Mouse (Mus musculus) limb, embryonic 13.5 days (tissue): ENCODE measurements at regions not wholly inside any gene's neighbourhood (a gene's known extent, or its start where the extent isn't known, plus 50 kb on each side); places are given as distances from the start of the nearest gene placed in this dataset.
A peak's percentile ranks its signal among the peaks of the same experiment; 100 is the strongest.

Source experiments
- ATAC-seq: fragments of 200-750 bp; cut with Nextera tagmentation; 2 replicates; pipeline ENCODE4 v1.8.0; 2017; ENCODE audit warnings: low read depth, moderate number of reproducible peaks, moderate TSS enrichment; ENCODE audit not compliant: low FRiP score
- H3K27ac ChIP-seq: fragments of 300-500 bp; sonication (generic); 2 replicates; pipeline ENCODE4 v1.5.1; 2015; ENCODE audit warnings: inconsistent platforms, mild to moderate bottlenecking, moderate library complexity
- H3K27me3 ChIP-seq: fragments of 300-500 bp; sonication (generic); 2 replicates; pipeline ENCODE4 v1.6.1; 2015; ENCODE audit warnings: mild to moderate bottlenecking, inconsistent platforms
- H3K36me3 ChIP-seq: fragments of 300-500 bp; sonication (generic); 2 replicates; pipeline ENCODE4 v1.6.1; 2015; ENCODE audit warnings: inconsistent platforms, mild to moderate bottlenecking, moderate library complexity
- H3K4me1 ChIP-seq: fragments of 300-500 bp; sonication (generic); 2 replicates; pipeline ENCODE4 v1.6.1; 2015; ENCODE audit warnings: inconsistent platforms
- H3K4me2 ChIP-seq: fragments of 300-500 bp; sonication (generic); replicated peaks from 2 replicates; pipeline ENCODE4 v1.6.1; 2015; ENCODE audit warnings: inconsistent platforms, mild to moderate bottlenecking, moderate library complexity
- H3K4me3 ChIP-seq: fragments of 300-500 bp; sonication (generic); 2 replicates; pipeline ENCODE4 v1.5.1; 2015; ENCODE audit warnings: moderate library complexity, mild to moderate bottlenecking, inconsistent platforms
- H3K9ac ChIP-seq: fragments of 300-500 bp; sonication (generic); 2 replicates; pipeline ENCODE4 v1.6.1; 2015; ENCODE audit warnings: mild to moderate bottlenecking, inconsistent platforms
- H3K9me3 ChIP-seq: fragments of 300-500 bp; sonication (generic); 2 replicates; pipeline ENCODE4 v1.6.1; 2016; ENCODE audit warnings: inconsistent platforms
- WGBS: fragments of 180-500 bp; shearing (Covaris S2); methylation state at CpG from one replicate; pipeline ENCODE4 v1.1.7; 2015; 5-methylcytosine and 5-hydroxymethylcytosine counted together

DNA sequence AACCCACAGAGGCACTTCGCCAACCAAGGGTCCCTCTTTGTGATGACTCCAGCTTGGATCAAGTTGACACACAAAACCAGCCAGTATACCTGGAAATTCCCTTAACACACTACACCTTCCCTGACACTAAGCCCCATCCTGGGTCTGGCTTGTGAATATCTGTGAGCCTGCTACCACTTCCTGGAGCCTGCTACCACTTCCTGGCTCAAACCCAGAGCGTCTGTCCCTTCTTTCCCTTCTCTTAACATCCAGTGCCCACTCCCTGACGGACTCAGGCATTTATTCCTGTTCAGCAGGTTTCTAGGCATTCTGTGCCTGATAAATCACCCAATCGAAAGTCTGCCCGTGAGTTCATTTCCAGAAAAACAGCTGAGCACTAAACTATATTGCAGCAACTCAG lies 81.8 kb upstream of the Cop1 start:
- H3K36me3 ChIP-seq = no peaks in the 10 kb centered on the region
- 59% methylated on average over 5 of the region's 5 CpGs for WGBS
- H3K27ac ChIP-seq = no peak overlapping the region
- no peak overlapping the region for H3K4me3 ChIP-seq
- ATAC-seq = no peak
- no peak overlapping the region for H3K4me2 ChIP-seq
- no peaks in the 10 kb centered on the region for H3K4me1 ChIP-seq
- H3K9ac ChIP-seq = no peak overlapping the region
- H3K27me3 ChIP-seq = no peaks in the 10 kb centered on the region
- no peaks in the 10 kb centered on the region for H3K9me3 ChIP-seq

DNA sequence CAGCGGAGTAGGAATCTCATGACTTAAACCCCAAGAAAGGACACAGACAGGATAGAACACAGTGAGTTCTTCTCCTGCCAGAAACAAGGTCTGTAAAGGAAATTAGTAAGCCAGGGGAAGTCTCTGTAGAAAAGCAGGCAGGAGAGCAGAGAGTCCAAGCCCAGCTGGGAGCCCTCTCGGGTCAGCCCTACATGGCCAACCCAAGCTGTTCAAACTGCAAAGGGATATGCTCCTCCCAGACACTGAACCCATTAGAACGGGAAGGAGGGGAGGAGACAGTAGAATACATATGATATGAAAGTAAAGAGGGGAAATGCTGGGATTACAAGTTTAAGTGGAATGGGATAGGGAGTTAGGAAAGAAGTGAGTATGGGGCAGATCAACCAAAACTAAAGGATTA lies 75.7 kb upstream of the Cop1 start:
- Histone ChIP-seq H3K36me3 (no peaks in the 10 kb centered on the region), H3K9me3 (no peaks in the 10 kb centered on the region), H3K4me3 (no peak overlapping the region), H3K4me2 (no peak overlapping the region), H3K9ac (no peak overlapping the region), H3K4me1 (no peaks in the 10 kb centered on the region), H3K27me3 (no peaks in the 10 kb centered on the region), H3K27ac (no peak overlapping the region)
- WGBS = 73% methylated on average over 3 of the region's 3 CpGs
- ATAC-seq = no peak

DNA sequence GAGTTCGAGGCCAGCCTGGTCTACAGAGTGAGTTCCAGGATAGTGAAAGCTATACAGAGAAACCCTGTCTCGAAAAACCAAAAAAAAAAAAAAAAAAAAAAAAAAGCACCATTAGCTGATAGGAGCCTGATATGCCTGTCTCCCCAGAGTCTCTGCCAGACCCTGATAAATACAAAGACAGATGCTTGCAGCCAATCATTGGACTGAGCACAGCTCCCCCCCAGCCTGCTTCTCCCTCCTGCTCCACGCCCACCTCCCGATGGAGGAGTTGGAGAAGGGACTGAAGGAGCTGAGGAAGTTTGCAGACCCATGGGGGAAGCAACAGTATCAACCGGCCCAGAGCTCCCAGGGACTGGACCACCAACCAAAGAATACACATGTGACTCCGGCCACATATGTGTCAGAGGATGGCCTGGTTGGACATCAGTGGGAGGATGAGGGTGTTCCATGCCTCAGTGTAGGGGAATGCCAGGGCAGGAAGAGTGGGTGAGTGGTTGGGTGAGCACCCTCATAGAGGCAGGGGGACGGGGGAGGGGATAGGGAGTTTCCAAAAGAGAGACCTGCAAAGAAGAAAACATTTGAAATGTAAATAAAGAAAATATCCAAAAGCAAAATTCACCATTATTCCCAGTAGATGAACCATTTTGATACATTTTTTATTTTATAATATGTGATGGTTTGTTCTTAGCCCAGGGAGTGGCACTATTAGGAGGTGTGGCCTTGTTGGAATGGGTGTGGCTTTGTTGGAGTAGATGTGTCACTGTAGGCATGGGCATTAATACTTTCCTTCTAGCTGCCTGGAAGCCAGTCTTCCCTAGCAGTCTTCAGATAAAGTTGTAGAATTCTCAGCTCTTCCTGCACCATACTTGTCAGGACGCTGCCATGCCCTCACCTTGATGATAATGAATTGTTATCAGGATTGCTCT lies 71.8 kb upstream of the Cop1 start:
- Histone ChIP-seq H3K36me3 (no peaks in the 10 kb centered on the region), H3K27me3 (no peaks in the 10 kb centered on the region), H3K4me3 (no peak overlapping the region), H3K27ac (no peak overlapping the region), H3K4me1 (peaks cover 9% of the 10 kb centered on the region), H3K9me3 (no peaks in the 10 kb centered on the region), H3K4me2 (no peak overlapping the region), H3K9ac (no peak overlapping the region)
- 84% methylated on average over 8 of the region's 8 CpGs for WGBS
- ATAC-seq = no peak

DNA sequence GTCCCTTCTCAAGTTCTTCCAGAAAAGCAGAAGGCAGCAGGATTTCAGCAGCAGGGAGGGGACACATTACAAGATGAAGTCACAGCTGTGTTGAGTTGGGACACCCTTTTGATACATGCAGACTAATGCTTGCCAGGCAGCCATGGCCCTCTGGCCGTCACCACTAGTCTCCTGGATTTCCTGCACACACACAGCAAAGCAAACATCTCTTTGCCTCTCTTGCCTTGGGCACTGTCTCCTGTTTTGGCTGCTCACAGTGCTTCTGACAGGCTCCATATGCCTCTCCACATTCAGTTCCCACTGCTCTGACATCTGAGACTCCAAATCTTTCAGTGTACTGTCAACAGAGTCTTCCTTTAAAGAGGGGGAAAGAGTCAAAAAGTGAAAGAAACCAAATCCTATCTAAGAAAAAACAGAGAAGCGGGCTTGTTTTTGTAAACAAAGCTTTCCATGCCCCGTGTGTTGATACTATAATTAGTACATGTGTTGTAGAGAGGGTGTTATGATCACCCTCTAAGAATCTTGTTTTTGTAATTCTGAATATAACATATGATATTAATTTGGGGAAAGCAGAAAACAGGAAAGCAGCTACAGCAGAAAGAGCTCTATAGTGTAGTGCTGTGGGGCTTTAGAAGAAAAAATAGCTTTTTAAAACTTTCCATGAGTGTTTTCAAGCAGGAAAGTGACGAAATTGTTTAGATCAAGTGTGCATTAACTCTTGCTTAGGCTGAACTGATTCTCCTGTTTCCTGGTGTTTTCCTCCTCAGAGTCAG lies 68.8 kb upstream of the Cop1 start:
- Histone ChIP-seq H3K4me2 (no peak overlapping the region), H3K36me3 (no peaks in the 10 kb centered on the region), H3K27me3 (no peaks in the 10 kb centered on the region), H3K27ac (peak overlapping the region; percentile 40; the same call in 1 of the 2 replicates), H3K9me3 (no peaks in the 10 kb centered on the region), H3K4me3 (no peak overlapping the region), H3K9ac (no peak overlapping the region), H3K4me1 (peaks cover 9% of the 10 kb centered on the region)
- ATAC-seq = no peak
- WGBS = 27% methylated on average over 4 of the region's 4 CpGs

DNA sequence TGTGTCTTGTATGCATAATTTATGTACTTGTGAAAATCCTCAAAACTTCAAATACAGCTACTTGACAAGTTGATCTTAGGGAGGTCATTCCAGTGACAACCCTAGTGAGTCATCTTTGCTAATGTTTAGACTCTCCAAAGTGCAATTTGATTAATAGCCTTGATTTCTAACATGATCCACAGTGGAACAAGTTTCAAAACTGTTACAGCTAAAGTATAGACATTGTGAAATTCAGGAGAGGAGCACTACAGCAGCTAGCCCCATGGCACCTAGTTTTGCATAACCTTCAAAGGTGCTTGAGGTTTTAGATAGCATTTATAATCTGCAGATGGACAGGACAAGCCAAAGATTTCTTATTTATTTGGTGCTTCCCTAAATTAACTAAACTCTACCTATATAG lies 50.1 kb upstream of the Cop1 start:
- no peaks in the 10 kb centered on the region for H3K27me3 ChIP-seq
- H3K36me3 ChIP-seq = no peaks in the 10 kb centered on the region
- no peaks in the 10 kb centered on the region for H3K4me1 ChIP-seq
- no peak for ATAC-seq
- H3K9ac ChIP-seq = no peak overlapping the region
- no peak overlapping the region for H3K27ac ChIP-seq
- H3K4me2 ChIP-seq = no peak overlapping the region
- H3K4me3 ChIP-seq = no peak overlapping the region
- H3K9me3 ChIP-seq = no peaks in the 10 kb centered on the region
